ENCODE assay signal across 15 mouse cellular contexts in genomic region chr7:78157946-78158345, GRCm38 (mm10).
DNase-seq lines count a peak whose midpoint lies in the region; TF ChIP-seq lines count a peak whose summit lies in the region.
"Had no signal": no experiment of that assay in that cellular context is flagged by ENCODE, and none has a peak within 500 bp of the region (broad histone marks: within the 10 kb centered on the region; RNA-seq: fewer than 3 reads in every experiment).

No protein-coding gene starts in this region.

- no peak overlapping the region for H3K27ac ChIP-seq in cerebellum, adult 2 months (ENCODE audit: insufficient read depth, low read length)
- H3K27ac ChIP-seq: embryonic facial prominence, embryonic 10.5 days; gastrocnemius, adult 2 months; hindbrain, embryonic 15.5 days had no signal

- no peak overlapping the region for H3K4me3 ChIP-seq in cerebellum, adult 2 months (replicated peaks; ENCODE audit: insufficient read depth, low read depth, low read length)
- H3K4me3 ChIP-seq: embryonic facial prominence, embryonic 10.5 days; gastrocnemius, adult 2 months; heart, embryonic 12.5 days; hindbrain, embryonic 15.5 days had no signal

- H3K27me3 ChIP-seq in cerebellum, adult 2 months (ENCODE audit: control insufficient read depth, insufficient read depth, low read length): no peaks in the 10 kb centered on the region; the same call in 1 of the 2 replicates
- H3K27me3 ChIP-seq: heart, embryonic 12.5 days; hindbrain, embryonic 15.5 days had no signal

- intact Hi-C loops in heart, postnatal 14 days (cut with DNase I): no loop called here

- peak; percentile 7 to 10 for DNase-seq in cerebellum, postnatal 10 days
- no peak for DNase-seq in cerebellum, adult 2 months
- peak; percentile 37 for DNase-seq in testis, postnatal 10 days (ENCODE audit: low spot score)
- DNase-seq in testis, postnatal 14 days (ENCODE audit: low spot score): no peak
- DNase-seq in kidney, postnatal 25 days: peak; percentile 52 to 57
- no peak for DNase-seq in right cerebral cortex, postnatal 25 days
- DNase-seq in heart, postnatal 14 days: no peak
- DNase-seq: cerebellum, adult 11-12 months; cerebellum, adult 9-11 months; gastrocnemius, adult 2 months; gastrocnemius, postnatal 25 days; heart, postnatal 36 days had no signal

- TF ChIP-seq POLR2A in cerebellum, adult 2 months (IDR thresholded peaks at IDR 0.05; ENCODE audit: borderline replicate concordance, insufficient read depth, low read length): no peak

- no peak for TF ChIP-seq CTCF in cerebellum, adult 2 months (IDR thresholded peaks at IDR 0.05; ENCODE audit: borderline replicate concordance, insufficient read depth, low read depth, low read length)

- 83% methylated on average over 2 of the region's 2 CpGs for WGBS in cerebellum, adult 2 months

- H3K4me1 ChIP-seq in cerebellum, adult 2 months (ENCODE audit: control insufficient read depth, insufficient read depth, low read length): peaks cover 3% of the 10 kb centered on the region; the same call in 1 of the 2 replicates
- H3K4me1 ChIP-seq: embryonic facial prominence, embryonic 10.5 days; heart, embryonic 12.5 days; hindbrain, embryonic 15.5 days had no signal

Comparison
In these comparisons a context has a peak if more than half of its experiments do, and no peak if none do; other contexts are left out.
1. DNase-seq: peak in cerebellum, postnatal 10 days (2 of 2), testis, postnatal 10 days (single experiment) and kidney, postnatal 25 days (2 of 2); none in cerebellum, adult 2 months (0 of 2), testis, postnatal 14 days (single experiment), right cerebral cortex, postnatal 25 days (single experiment) and heart, postnatal 14 days (0 of 2).